Mouse (Mus musculus) activated CD4-positive, CD25-positive, alpha-beta regulatory T cell, adult 4 months (primary cell): ENCODE results near the gene Rabgap1l. TPM values are rescaled to one million over a fixed set of nuclear protein-coding genes. Genes with fewer than 3 reads are reported as not detected.
"Not testable (repeated sequence)": the region's sequence is repeated elsewhere in the genome, so short reads cannot be mapped to it uniquely, and the experiment has no call there.

ENCODE experiments used
- ATAC-seq: one replicate; pipeline ENCODE4 v1.8.0; 2017
- polyA plus RNA-seq, 2 experiments: library from polyadenylated mRNA; unstranded; fragments of 100-300 nt; shearing (Covaris generic); gene quantifications; one replicate each; pipeline ENCODE4 v1.2.1; 2017

Rabgap1l gene
- polyA plus RNA-seq, 2 experiments from 2014 or later: 250 to 264 TPM

DNA sequence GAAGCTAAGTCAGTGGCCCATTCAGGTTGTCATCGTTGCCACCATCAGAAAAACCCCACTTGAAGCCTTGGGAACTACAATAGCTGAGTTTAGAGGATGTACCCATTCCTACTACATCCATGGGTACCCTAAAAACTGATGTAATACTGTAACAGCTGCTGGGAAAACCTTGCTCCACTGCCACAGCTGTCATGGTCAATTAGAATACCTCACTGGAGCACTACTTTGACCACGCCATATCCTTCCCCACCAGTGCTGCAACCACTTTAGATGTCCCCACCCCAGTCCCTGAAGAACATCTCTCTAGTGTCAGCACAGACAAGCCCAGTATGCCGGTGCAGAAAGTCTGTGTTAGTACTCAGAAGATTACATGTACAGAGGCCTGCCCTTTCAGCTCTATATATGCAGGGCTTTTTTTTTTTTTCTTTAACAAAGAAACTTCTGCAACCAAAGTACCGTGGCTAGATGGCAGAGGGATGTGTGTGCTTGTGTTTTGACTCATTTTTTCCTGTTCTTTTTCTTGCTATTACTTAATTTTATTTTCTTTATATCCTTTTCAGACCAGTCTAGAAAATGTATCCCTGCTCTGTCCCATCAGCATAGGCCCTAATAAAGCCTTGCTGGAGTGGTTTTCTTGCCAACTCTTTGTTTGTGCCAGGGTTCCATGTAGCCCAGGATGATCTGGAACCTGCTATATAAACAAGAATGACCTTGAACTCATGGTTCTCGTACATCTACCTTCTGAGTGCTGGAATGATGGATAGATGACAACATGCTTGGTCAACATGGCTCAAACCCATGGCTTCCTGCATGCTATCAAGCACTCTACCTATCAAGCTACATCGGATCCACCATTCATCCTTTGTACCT is 100.6 kb downstream of the Rabgap1l start:
- ATAC-seq: no peak

GRCm38 (mm10) chr1:160691196-160691590 is 101.8 kb downstream of the Rabgap1l start:
- ATAC-seq: no peak

- no peak for ATAC-seq
Measured at GRCm38 (mm10) chr1:160690516-160691195, 102.4 kb downstream of the Rabgap1l start.

DNA sequence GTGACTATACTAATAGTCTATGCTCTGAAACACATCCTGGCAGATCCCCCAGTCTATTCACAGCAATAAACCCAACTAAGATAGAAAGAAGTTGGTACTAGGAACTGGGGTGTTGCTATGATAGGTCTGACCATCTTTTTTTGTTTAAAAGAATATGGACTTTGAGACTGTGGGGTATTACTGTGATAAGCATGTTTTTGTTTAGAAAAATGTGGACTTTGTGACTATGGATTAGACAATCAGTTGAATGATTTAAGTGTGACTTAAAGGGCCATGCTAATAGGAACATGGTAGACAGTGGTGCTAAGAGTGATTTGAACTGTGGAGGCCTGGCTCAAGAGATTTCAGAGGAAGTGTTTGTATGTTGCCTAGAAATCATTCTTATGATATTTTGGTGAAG is 103.5 kb downstream of the Rabgap1l start:
- ATAC-seq: no peak

DNA sequence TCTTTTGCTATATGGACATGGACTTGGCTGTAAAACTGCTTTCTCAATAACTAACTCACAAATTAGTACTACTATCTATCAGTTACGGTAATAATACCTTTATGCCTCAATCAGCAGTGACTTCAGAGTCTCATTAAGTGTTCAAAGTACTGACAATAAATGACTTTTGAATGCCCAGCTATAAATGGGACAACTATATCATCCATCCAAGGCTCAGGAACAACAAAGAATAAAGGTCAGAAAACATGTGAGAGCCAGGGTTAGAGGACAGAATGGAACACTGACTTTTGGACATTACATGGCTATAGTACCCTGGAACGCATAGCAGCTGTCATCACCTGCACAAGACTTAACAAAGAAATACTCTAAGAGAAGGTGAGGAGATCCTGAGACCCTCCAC is 108.8 kb downstream of the Rabgap1l start:
- no peak for ATAC-seq

DNA sequence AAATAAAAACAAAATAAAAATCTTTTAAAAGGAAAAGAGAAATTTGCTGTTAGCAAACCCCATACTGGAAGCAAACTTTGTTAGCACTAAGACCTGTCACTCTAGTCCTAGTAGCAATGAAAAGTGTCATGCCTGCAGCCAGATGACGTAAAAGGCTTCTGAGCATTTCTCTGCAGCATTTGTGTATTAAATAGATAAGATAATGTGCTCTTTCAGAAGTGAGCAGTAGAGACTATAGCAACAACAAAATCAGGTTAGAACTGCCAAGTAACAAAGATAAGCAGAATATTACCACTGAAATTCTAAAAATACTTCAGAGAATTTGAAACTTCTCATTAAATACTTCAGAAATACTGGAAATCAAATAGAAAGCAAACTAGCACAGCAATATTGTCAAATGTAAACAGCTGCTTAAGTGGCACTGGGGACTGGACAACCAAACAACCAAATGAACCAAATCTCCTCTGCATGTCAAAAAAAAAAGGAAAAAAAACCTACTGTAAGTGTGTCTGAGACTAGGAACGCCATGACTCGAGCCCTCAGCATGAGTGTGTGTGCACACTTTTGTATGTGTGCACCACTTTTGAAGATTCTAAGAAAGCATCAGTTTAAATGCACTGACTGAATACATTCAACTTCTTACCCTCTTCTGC is 111.5 kb downstream of the Rabgap1l start:
- ATAC-seq: no peak

DNA sequence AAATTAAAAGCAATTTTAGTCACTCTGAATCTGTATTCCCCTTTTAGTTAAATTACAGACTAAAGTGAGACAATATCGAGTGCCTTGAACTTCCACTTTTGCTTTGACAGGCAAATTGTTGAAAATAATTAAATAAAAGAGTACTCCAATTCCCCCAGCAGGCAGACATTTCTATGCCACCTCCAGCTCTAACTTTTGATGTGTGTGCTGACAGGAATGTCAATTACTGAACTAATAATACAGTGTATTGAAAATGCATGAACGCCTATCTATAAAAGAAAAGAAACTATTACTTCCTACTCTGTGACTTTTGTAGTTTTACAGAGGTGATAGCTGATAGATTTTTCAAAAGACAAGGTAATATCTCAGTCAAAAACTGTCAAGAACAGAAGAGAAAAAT is 118.2 kb downstream of the Rabgap1l start:
- ATAC-seq: no peak

GRCm38 (mm10) chr1:160672088-160672814 is 120.8 kb downstream of the Rabgap1l start:
- no peak for ATAC-seq

GRCm38 (mm10) chr1:160655806-160656470 is 137.1 kb downstream of the Rabgap1l start:
- no peak for ATAC-seq

GRCm38 (mm10) chr1:160651691-160652090 is 141.3 kb downstream of the Rabgap1l start:
- ATAC-seq: no peak

DNA sequence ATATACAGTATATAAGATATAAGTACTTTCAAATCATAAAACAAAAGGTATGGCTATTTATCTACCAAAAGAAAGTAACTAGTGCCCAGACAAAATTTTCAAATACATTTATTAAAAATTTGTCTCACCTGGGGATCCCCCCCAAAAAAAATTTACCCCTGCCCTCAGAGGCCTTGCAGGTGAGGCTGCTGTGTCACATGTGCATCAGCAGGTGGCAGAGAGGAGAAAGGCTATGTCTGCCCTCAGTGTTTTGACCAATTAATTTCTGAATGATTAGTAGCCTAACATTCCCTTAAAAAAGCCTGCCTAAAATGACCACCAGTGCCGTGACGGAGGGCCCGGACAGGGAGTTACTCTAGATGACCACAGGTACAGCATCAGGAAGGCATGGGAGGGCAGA is 147.6 kb downstream of the Rabgap1l start:
- no peak for ATAC-seq

- ATAC-seq: no peak
Measured at GRCm38 (mm10) chr1:160628213-160628932, 164.6 kb downstream of the Rabgap1l start.

DNA sequence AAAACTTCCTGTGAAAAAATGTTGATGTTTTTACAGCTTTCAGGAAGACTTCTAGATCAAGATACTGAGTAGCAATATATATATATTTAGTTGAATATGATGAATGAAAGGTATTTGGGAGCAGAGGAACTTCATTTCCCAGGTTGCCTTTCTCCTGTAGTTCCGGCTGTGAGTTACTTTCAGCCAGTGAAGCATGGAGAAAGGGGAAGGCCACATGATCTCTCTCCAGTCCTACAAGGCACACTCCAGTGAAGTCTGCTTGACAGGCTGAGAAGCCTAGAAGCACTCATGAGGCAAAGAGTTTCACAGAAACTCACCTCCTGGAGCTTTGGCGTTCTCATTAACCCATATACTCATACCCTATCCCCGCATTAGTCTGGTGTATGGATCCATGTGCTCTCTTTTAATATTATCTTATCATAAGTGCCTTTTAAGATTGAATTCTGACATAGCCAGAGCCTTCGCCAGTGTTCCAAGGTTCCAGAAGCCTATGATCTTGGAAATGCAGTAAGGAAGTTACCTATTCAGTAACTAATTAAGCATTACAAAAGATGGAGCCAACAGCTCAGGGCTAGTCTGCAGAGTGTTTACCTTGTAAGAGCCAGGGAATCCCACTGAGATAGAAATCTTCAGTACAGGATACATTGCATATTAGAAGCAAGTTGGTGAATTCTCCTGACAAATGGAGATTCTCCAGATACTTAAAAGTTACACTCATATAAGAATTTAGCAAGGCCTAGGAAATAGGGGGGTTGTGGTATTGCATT is 168.5 kb downstream of the Rabgap1l start:
- not testable (repeated sequence) for ATAC-seq

DNA sequence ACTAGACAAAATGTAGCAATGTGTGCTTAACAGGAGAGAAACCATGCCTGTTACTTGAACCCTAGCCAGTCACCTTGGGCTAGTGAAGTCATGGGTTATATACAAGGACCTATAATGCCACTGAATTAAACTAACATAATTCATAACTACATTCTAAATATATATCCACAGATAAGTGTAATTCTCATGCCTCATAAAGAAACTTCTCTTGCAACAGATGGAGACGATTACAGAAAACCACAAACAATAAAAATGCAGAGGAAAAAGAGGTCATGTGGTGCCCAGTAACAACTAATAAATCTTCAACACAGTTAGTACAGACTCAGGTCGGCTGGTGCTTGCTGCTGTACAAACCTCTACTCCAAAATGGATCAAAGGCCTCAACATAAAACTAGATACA is 174.8 kb downstream of the Rabgap1l start:
- ATAC-seq: no peak

GRCm38 (mm10) chr1:160606425-160606824 is 186.6 kb downstream of the Rabgap1l start:
- no peak for ATAC-seq

DNA sequence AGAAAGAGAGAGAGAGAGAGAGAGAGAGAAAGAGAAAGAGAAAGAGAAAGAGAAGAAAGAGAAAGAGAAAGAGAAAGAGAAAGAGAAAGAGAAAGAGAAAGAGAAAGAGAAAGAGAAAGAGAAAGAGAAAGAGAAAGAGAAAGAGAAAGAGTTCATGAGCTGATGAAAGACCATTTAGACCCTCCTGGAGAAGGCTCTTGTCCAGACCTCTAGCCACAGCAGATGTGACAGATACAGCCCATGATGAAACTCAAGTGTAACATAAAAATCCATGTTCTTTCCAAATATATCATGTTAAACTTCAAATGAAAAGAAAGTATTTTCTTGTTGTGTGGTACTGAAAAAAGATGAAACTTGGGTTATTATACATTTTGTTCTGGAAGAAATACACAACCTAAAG is 189.7 kb downstream of the Rabgap1l start:
- ATAC-seq: not testable (repeated sequence)

- no peak for ATAC-seq
Measured at GRCm38 (mm10) chr1:160597369-160597768, 195.6 kb downstream of the Rabgap1l start.

GRCm38 (mm10) chr1:160596948-160597270 is 196.1 kb downstream of the Rabgap1l start:
- ATAC-seq: no peak

GRCm38 (mm10) chr1:160596252-160596947 is 196.6 kb downstream of the Rabgap1l start:
- ATAC-seq: no peak

DNA sequence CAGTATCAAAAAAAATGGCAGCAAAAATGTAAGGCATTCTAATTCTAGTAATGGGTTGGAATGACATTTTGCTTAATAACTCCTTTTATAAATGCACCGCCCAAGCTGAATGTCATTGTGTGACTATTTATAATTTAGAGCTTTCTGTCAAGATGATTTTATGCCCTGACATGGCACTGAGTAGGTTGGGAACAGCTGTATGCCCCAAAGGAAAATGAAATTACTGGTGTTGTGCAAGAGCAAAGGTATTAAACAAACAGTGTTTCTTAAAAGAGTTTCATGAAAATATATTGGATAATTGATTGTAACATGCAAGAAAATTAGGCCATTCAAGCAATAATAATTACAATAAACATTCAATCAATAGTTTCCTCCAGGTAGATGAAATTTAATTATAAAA is 198.4 kb downstream of the Rabgap1l start:
- ATAC-seq: no peak
